Mouse (Mus musculus): ENCODE results near the gene Sh3bgrl2.

Sh3bgrl2 gene

GRCm38 (mm10) chr9:83579049-83579448 lies 30.9 kb downstream of the Sh3bgrl2 start:
- in situ Hi-C loops (cut with MboI; ENCODE audit: low pct_unique_long_range_greater_than_20kb in 1 of 2, low sequenced_read_pairs in 2 of 2, unreplicated experiment in 1 of 2) = no loop called here

- in situ Hi-C loops (cut with MboI; ENCODE audit: low pct_unique_long_range_greater_than_20kb in 1 of 2, low sequenced_read_pairs in 2 of 2, unreplicated experiment in 1 of 2) = no loop called here
Measured at GRCm38 (mm10) chr9:83582748-83583147, 34.6 kb downstream of the Sh3bgrl2 start.

DNA sequence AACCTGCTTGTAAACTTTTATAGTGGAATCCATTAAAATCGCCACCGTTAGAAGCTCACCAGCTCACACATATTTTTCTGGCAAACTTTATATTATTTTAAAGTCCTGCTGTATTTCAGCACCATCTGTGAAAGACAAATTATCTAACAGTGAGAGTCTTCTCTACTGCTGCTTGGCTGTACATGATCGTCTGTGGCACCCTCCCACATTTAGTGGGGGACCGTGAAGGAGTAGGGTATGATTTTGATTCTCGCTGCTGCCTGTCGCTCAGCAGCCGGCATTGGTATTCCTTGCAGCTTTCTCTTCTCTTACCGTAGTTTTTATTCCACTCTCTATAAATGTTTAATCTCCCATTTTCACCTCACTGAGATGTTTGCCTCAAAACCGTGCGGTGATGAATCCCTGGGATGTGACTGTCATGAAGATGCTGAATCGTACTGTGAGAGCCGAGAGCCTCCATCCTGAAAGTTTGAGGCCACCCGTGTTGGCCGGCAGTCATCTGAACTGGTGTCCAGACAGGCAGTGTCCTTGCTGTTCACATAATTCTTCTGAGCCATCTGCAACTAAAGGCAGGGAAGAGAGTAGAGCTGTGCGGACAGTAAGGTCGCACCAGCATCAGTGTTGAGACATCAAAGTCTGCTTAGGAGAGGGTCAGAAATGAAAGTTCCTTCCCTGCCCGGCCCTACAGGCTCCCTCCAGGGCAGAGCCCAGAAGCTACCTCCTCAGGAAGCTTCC lies 38.4 kb downstream of the Sh3bgrl2 start:
- in situ Hi-C loops (cut with MboI; ENCODE audit: low pct_unique_long_range_greater_than_20kb in 1 of 2, low sequenced_read_pairs in 2 of 2, unreplicated experiment in 1 of 2) = no loop called here

GRCm38 (mm10) chr9:83587116-83587515 lies 39.0 kb downstream of the Sh3bgrl2 start:
- in situ Hi-C loops (cut with MboI; ENCODE audit: low pct_unique_long_range_greater_than_20kb in 1 of 2, low sequenced_read_pairs in 2 of 2, unreplicated experiment in 1 of 2) = no loop called here

- in situ Hi-C loops (cut with MboI; ENCODE audit: low pct_unique_long_range_greater_than_20kb in 1 of 2, low sequenced_read_pairs in 2 of 2, unreplicated experiment in 1 of 2) = no loop called here
Measured at GRCm38 (mm10) chr9:83589063-83589462, 40.9 kb downstream of the Sh3bgrl2 start.

- in situ Hi-C loops (cut with MboI; ENCODE audit: low pct_unique_long_range_greater_than_20kb in 1 of 2, low sequenced_read_pairs in 2 of 2, unreplicated experiment in 1 of 2) = no loop called here
Measured at GRCm38 (mm10) chr9:83589680-83590467, 41.7 kb downstream of the Sh3bgrl2 start.

- in situ Hi-C loops (cut with MboI; ENCODE audit: low pct_unique_long_range_greater_than_20kb in 1 of 2, low sequenced_read_pairs in 2 of 2, unreplicated experiment in 1 of 2) = no loop called here
Measured at GRCm38 (mm10) chr9:83591848-83592456, 43.8 kb downstream of the Sh3bgrl2 start.

DNA sequence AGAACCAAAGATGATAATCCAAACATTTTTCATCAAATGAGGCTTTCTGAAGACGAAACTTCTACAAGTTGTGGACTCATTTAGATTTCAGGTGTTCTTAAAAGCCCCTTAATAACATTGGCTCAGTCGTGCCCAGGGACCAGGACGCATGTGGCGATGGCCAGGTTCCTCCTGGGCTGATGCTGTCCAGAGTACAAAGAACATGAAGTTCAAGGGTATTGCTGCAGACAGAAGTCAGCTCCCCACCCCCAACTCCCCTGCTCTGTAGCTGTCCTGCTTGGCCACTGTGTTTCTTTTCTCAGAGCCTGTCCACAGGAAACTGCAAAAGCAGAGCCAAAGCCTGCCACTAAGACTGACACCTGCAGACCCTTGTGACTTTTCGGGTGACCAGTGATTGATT lies 45.7 kb downstream of the Sh3bgrl2 start:
- in situ Hi-C loops (cut with MboI; ENCODE audit: low pct_unique_long_range_greater_than_20kb in 1 of 2, low sequenced_read_pairs in 2 of 2, unreplicated experiment in 1 of 2) = no loop called here

DNA sequence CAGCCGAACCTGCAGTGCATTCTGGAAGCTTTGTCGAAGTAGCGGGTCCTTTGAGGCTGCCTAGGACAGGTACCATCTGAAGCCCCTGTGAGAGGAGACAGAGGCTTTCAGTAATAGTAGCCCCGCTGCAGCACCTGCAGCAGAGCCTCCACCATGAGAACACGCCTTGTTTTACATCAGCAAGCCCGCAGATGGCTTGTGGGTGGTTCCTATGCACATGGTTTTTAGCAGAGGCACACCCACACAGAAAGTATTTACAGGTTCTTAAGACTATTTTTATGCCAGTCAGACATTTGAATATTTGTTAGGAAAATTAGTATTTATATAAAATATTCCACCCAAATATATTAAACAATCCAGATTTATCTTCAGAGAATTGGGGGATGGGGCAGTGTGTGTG lies 48.0 kb downstream of the Sh3bgrl2 start:
- in situ Hi-C loops (cut with MboI; ENCODE audit: low pct_unique_long_range_greater_than_20kb in 1 of 2, low sequenced_read_pairs in 2 of 2, unreplicated experiment in 1 of 2) = no loop called here

DNA sequence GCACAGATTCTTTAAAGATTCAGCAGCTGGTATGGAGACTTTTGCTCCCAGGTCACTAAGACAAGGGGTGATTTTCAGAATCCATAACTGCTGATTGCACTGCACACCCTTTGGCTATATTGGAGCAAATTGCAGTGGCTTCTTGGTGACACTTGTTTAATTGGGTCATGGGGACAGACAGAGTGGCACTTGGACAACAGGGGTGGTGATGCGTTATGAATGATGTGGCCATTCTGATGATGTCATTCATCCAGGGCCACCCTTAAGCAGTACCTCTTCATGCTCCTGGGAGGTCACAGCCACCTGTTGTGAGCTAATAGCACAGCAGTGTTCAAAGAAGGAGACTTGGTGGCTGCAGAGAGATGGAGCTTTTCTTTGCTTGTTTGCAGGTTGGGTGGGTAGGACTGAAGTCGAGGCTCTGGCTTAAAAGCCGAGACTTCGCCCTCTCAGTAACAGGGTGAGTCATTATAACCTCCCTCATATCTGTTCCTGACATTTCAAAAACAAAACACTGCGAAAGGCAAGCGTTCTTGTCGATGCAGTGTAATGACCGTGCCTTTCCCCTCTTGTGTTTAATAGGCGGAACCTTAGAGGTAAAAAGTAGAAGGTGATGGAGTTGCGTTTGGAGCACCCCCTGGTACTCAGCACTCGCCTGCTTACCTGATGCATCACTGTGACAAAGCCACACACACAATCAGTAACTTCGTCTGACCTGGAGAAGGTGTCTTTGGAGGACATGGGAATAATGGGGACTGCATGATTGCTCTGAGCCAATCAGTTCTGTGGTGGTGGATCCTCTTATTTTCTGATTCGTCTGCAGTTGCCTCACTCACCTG lies 48.7 kb downstream of the Sh3bgrl2 start:
- in situ Hi-C loops (cut with MboI; ENCODE audit: low pct_unique_long_range_greater_than_20kb in 1 of 2, low sequenced_read_pairs in 2 of 2, unreplicated experiment in 1 of 2) = no loop called here

GRCm38 (mm10) chr9:83598047-83598446 lies 49.9 kb downstream of the Sh3bgrl2 start:
- in situ Hi-C loops (cut with MboI; ENCODE audit: low pct_unique_long_range_greater_than_20kb in 1 of 2, low sequenced_read_pairs in 2 of 2, unreplicated experiment in 1 of 2) = no loop called here

DNA sequence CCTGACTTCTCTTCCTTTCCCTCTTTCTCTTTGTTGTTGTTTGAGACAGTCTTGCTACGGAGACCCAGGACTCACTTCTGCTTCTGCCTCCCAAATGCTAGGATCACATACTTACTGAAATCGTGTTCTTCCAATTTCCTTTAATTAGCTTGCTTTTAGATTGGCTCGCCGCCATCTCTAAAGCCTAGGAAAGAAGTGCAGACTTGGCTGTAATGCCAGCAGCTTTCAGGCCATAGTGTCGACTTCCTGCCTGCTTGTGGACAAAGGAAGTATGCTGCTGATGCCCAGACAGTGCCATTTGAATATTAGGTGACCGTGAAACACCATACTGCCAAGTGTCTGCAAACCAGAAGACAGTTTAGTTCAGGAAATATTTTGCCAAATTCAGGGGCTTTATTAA lies 51.4 kb downstream of the Sh3bgrl2 start:
- in situ Hi-C loops (cut with MboI; ENCODE audit: low pct_unique_long_range_greater_than_20kb in 1 of 2, low sequenced_read_pairs in 2 of 2, unreplicated experiment in 1 of 2) = no loop called here

- in situ Hi-C loops (cut with MboI; ENCODE audit: low pct_unique_long_range_greater_than_20kb in 1 of 2, low sequenced_read_pairs in 2 of 2, unreplicated experiment in 1 of 2) = loop anchor here (25.0 kb wide), 2 partner anchors 213 to 338 kb away; no protein-coding TSS in a partner anchor
Measured at GRCm38 (mm10) chr9:83600286-83601048, 52.3 kb downstream of the Sh3bgrl2 start.

- in situ Hi-C loops (cut with MboI; ENCODE audit: low pct_unique_long_range_greater_than_20kb in 1 of 2, low sequenced_read_pairs in 2 of 2, unreplicated experiment in 1 of 2) = loop anchor here (25.0 kb wide), 2 partner anchors 215 to 340 kb away; no protein-coding TSS in a partner anchor
Measured at GRCm38 (mm10) chr9:83602176-83602770, 54.1 kb downstream of the Sh3bgrl2 start.

DNA sequence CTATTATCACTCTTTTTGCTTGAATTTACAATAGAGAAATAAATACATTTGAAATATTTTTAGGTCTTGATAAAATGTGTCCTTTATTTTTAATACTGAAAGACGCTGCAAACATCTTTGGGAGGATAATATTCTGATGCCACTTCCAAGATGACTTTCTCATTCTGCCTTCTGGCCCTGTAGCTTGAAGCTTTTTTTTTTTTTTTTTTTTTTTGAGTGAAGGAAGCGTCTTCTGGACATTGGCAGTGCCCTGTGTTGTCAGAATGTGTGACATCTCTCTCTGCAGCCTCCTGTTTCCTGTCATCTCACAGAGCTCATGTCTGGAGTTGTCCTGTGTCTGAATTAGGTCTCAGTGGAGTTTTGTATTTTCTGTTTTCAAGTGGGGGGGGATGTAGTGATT lies 55.0 kb downstream of the Sh3bgrl2 start:
- in situ Hi-C loops (cut with MboI; ENCODE audit: low pct_unique_long_range_greater_than_20kb in 1 of 2, low sequenced_read_pairs in 2 of 2, unreplicated experiment in 1 of 2) = loop anchor here (25.0 kb wide), 2 partner anchors 216 to 341 kb away; no protein-coding TSS in a partner anchor

- in situ Hi-C loops (cut with MboI; ENCODE audit: low pct_unique_long_range_greater_than_20kb in 1 of 2, low sequenced_read_pairs in 2 of 2, unreplicated experiment in 1 of 2) = loop anchor here (25.0 kb wide), 2 partner anchors 219 to 344 kb away; no protein-coding TSS in a partner anchor
Measured at GRCm38 (mm10) chr9:83605886-83606640, 57.9 kb downstream of the Sh3bgrl2 start.

DNA sequence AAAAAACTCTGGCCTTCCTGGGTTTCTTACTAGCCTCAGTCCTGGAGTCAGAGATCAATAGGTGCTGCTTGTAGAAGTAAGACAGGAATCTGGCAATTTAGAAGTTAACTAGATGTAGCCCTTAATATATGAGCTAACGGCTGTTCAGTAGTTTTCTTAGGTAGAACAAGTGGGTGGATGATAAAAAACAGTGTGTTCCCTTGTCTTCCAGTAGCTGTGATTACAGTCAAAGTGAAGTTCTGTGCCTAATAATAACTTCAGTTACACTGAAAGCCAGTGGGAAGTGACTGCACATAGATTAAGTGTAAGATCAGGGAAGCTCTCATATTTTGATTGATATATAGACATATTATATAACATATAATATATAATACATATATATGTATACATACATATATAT lies 60.0 kb downstream of the Sh3bgrl2 start:
- in situ Hi-C loops (cut with MboI; ENCODE audit: low pct_unique_long_range_greater_than_20kb in 1 of 2, low sequenced_read_pairs in 2 of 2, unreplicated experiment in 1 of 2) = loop anchor here (25.0 kb wide), 2 partner anchors 221 to 346 kb away; no protein-coding TSS in a partner anchor

All from mouse embryonic stem cell (cell line).